Mouse (Mus musculus): ENCODE data around the gene Olfr655. TPM values are rescaled to one million over a fixed set of nuclear protein-coding genes. Genes with fewer than 3 reads are reported as not detected.

Gene Olfr655
- 0.22 TPM in 1 of 2 replicates, not detected in the other for polyA plus RNA-seq (2015; fragmentation: Nextera tagmentation; extraction: Ambion mirVana)

- no peak for ATAC-seq (ENCODE audit: insufficient number of reproducible peaks, insufficient read depth, low FRiP score, low TSS enrichment, low read depth)
- Histone ChIP-seq H3K27ac (no peak within 1 kb of the TSS), H3K4me1 (no peaks in the 10 kb centered on the region), H3K9ac (no peak within 1 kb of the TSS), H3K36me3 (no peaks in the 10 kb centered on the region), H3K9me3 (no peaks in the 10 kb centered on the region), H3K4me3 (no peak within 1 kb of the TSS), H3K27me3 (no peaks in the 10 kb centered on the region), H3K4me2 (no peak within 1 kb of the TSS)
- WGBS: 75% methylated on average over 2 of the region's 2 CpGs
Observed at GRCm38 (mm10) chr7:104601679-104602078, at the start of gene Olfr655. TSS of gene Olfr655 (minus strand) at chr7:104601779.

- Histone ChIP-seq H3K9me3 (no peaks in the 10 kb centered on the region), H3K4me2 (peak within 1 kb of the TSS; percentile 48), H3K36me3 (no peaks in the 10 kb centered on the region), H3K9ac (no peak within 1 kb of the TSS; the same call in 1 of the 2 replicates), H3K4me1 (no peaks in the 10 kb centered on the region), H3K27ac (no peak within 1 kb of the TSS), H3K4me3 (peak within 1 kb of the TSS; percentile 17; the same call in 1 of the 2 replicates), H3K27me3 (no peaks in the 10 kb centered on the region)
- ATAC-seq (ENCODE audit: insufficient number of reproducible peaks, insufficient read depth, low FRiP score, low TSS enrichment, low read depth): 0 out of 2 replicates have a peak, but pooled peaks have one; percentile 32
- 25% methylated on average over 21 of the region's 22 CpGs for WGBS
Observed at GRCm38 (mm10) chr7:104646841-104647482, 45.4 kb upstream of the Olfr655 start, which contains the start of gene Olfr658. TSS of gene Olfr658 (minus strand) at chr7:104647305.

GRCm38 (mm10) chr7:104624494-104624893 is 22.9 kb upstream of the Olfr655 start, which contains the start of gene Olfr657:
TSS of gene Olfr657 (plus strand) at chr7:104624794.
- H3K27me3 ChIP-seq: no peaks in the 10 kb centered on the region
- no peak within 1 kb of the TSS for H3K4me2 ChIP-seq
- no peak within 1 kb of the TSS for H3K9ac ChIP-seq
- no peak within 1 kb of the TSS for H3K27ac ChIP-seq
- H3K9me3 ChIP-seq: no peaks in the 10 kb centered on the region
- H3K4me1 ChIP-seq: no peaks in the 10 kb centered on the region
- no peaks in the 10 kb centered on the region for H3K36me3 ChIP-seq
- H3K4me3 ChIP-seq: no peak within 1 kb of the TSS
- ATAC-seq (ENCODE audit: insufficient number of reproducible peaks, insufficient read depth, low FRiP score, low TSS enrichment, low read depth): no peak

GRCm38 (mm10) chr7:104613655-104614054 is 12.1 kb upstream of the Olfr655 start, which contains the start of gene Olfr656:
TSS of gene Olfr656 (plus strand) at chr7:104613955.
- H3K36me3 ChIP-seq: no peaks in the 10 kb centered on the region
- no peak for ATAC-seq (ENCODE audit: insufficient number of reproducible peaks, insufficient read depth, low FRiP score, low TSS enrichment, low read depth)
- H3K9ac ChIP-seq: no peak within 1 kb of the TSS
- no peak within 1 kb of the TSS for H3K27ac ChIP-seq
- H3K9me3 ChIP-seq: no peaks in the 10 kb centered on the region
- WGBS: 73% methylated on average over 4 of the region's 4 CpGs
- H3K27me3 ChIP-seq: no peaks in the 10 kb centered on the region
- no peak within 1 kb of the TSS for H3K4me3 ChIP-seq
- H3K4me2 ChIP-seq: no peak within 1 kb of the TSS
- H3K4me1 ChIP-seq: no peaks in the 10 kb centered on the region

GRCm38 (mm10) chr7:104604727-104605126 is 3.1 kb upstream of the Olfr655 start:
- Histone ChIP-seq H3K36me3 (no peaks in the 10 kb centered on the region), H3K9me3 (no peaks in the 10 kb centered on the region), H3K27ac (no peak overlapping the region), H3K4me2 (no peak overlapping the region), H3K4me3 (no peak overlapping the region), H3K4me1 (no peaks in the 10 kb centered on the region), H3K9ac (no peak overlapping the region), H3K27me3 (no peaks in the 10 kb centered on the region)
- ATAC-seq (ENCODE audit: insufficient number of reproducible peaks, insufficient read depth, low FRiP score, low TSS enrichment, low read depth): no peak

- no peaks in the 10 kb centered on the region for H3K27me3 ChIP-seq
- 4% methylated on average over 3 of the region's 3 CpGs for WGBS
Observed at GRCm38 (mm10) chr7:104603173-104603572, 1.6 kb upstream of the Olfr655 start.

GRCm38 (mm10) chr7:104588274-104588673 is 13.3 kb downstream of the Olfr655 start:
- Histone ChIP-seq H3K27ac (no peak overlapping the region), H3K27me3 (no peaks in the 10 kb centered on the region), H3K9ac (no peak overlapping the region), H3K4me2 (no peak overlapping the region), H3K4me1 (no peaks in the 10 kb centered on the region), H3K36me3 (no peaks in the 10 kb centered on the region), H3K9me3 (no peaks in the 10 kb centered on the region), H3K4me3 (no peak overlapping the region)
- no peak for ATAC-seq (ENCODE audit: insufficient number of reproducible peaks, insufficient read depth, low FRiP score, low TSS enrichment, low read depth)
- WGBS: 81% methylated on average over 5 of the region's 5 CpGs

More at GRCm38 (mm10) chr7:104603173-104603572, 1.6 kb upstream of the Olfr655 start:
- no peak for ATAC-seq (ENCODE audit: insufficient number of reproducible peaks, insufficient read depth, low FRiP score, low TSS enrichment, low read depth)
- Histone ChIP-seq H3K9ac (no peak overlapping the region), H3K9me3 (no peaks in the 10 kb centered on the region), H3K36me3 (no peaks in the 10 kb centered on the region), H3K4me3 (no peak overlapping the region), H3K27ac (no peak overlapping the region), H3K4me2 (no peak overlapping the region), H3K4me1 (no peaks in the 10 kb centered on the region)

- 84% methylated on average over 4 of the region's 4 CpGs for WGBS
- no peak for ATAC-seq (ENCODE audit: insufficient number of reproducible peaks, insufficient read depth, low FRiP score, low TSS enrichment, low read depth)
- H3K27me3 ChIP-seq: no peaks in the 10 kb centered on the region
Observed at GRCm38 (mm10) chr7:104586725-104587124, 14.9 kb downstream of the Olfr655 start, which contains the start of gene Olfr654. TSS of gene Olfr654 (plus strand) at chr7:104587025.

GRCm38 (mm10) chr7:104581429-104581828 is 20.1 kb downstream of the Olfr655 start:
- Histone ChIP-seq H3K4me1 (no peaks in the 10 kb centered on the region), H3K4me2 (no peak overlapping the region), H3K4me3 (no peak overlapping the region), H3K9ac (no peak overlapping the region), H3K27ac (no peak overlapping the region), H3K27me3 (no peaks in the 10 kb centered on the region), H3K9me3 (no peaks in the 10 kb centered on the region), H3K36me3 (no peaks in the 10 kb centered on the region)
- WGBS: 85% methylated on average over 4 of the region's 4 CpGs
- no peak for ATAC-seq (ENCODE audit: insufficient number of reproducible peaks, insufficient read depth, low FRiP score, low TSS enrichment, low read depth)

More at GRCm38 (mm10) chr7:104586725-104587124, 14.9 kb downstream of the Olfr655 start, which contains the start of gene Olfr654:
- Histone ChIP-seq H3K36me3 (no peaks in the 10 kb centered on the region), H3K4me1 (no peaks in the 10 kb centered on the region), H3K4me2 (no peak within 1 kb of the TSS), H3K9me3 (no peaks in the 10 kb centered on the region), H3K27ac (no peak within 1 kb of the TSS), H3K4me3 (no peak within 1 kb of the TSS), H3K9ac (no peak within 1 kb of the TSS)

GRCm38 (mm10) chr7:104580846-104581245 is 20.7 kb downstream of the Olfr655 start:
- no peaks in the 10 kb centered on the region for H3K27me3 ChIP-seq
- ATAC-seq (ENCODE audit: insufficient number of reproducible peaks, insufficient read depth, low FRiP score, low TSS enrichment, low read depth): no peak
- H3K4me3 ChIP-seq: no peak overlapping the region
- no peak overlapping the region for H3K9ac ChIP-seq
- no peak overlapping the region for H3K4me2 ChIP-seq
- 88% methylated on average over 4 of the region's 4 CpGs for WGBS
- H3K36me3 ChIP-seq: no peaks in the 10 kb centered on the region
- H3K27ac ChIP-seq: no peak overlapping the region
- no peaks in the 10 kb centered on the region for H3K4me1 ChIP-seq
- no peaks in the 10 kb centered on the region for H3K9me3 ChIP-seq

GRCm38 (mm10) chr7:104577014-104577413 is 24.6 kb downstream of the Olfr655 start, which contains the start of gene Olfr653:
TSS of gene Olfr653 (plus strand) at chr7:104577314.
- 76% methylated on average over 2 of the region's 2 CpGs for WGBS
- ATAC-seq (ENCODE audit: insufficient number of reproducible peaks, insufficient read depth, low FRiP score, low TSS enrichment, low read depth): no peak
- Histone ChIP-seq H3K27ac (no peak within 1 kb of the TSS), H3K9me3 (no peaks in the 10 kb centered on the region), H3K27me3 (no peaks in the 10 kb centered on the region), H3K4me2 (no peak within 1 kb of the TSS), H3K36me3 (no peaks in the 10 kb centered on the region), H3K9ac (no peak within 1 kb of the TSS), H3K4me3 (no peak within 1 kb of the TSS), H3K4me1 (no peaks in the 10 kb centered on the region)

GRCm38 (mm10) chr7:104560601-104561000 is 41.0 kb downstream of the Olfr655 start, which contains the start of gene Olfr652:
TSS of gene Olfr652 (plus strand) at chr7:104560901.
- no peak within 1 kb of the TSS for H3K9ac ChIP-seq
- no peaks in the 10 kb centered on the region for H3K4me1 ChIP-seq
- H3K9me3 ChIP-seq: no peaks in the 10 kb centered on the region
- H3K36me3 ChIP-seq: no peaks in the 10 kb centered on the region
- H3K27ac ChIP-seq: no peak within 1 kb of the TSS
- H3K4me3 ChIP-seq: no peak within 1 kb of the TSS
- ATAC-seq (ENCODE audit: insufficient number of reproducible peaks, insufficient read depth, low FRiP score, low TSS enrichment, low read depth): no peak
- H3K4me2 ChIP-seq: no peak within 1 kb of the TSS
- no peaks in the 10 kb centered on the region for H3K27me3 ChIP-seq

Data from embryonic facial prominence, embryonic 13.5 days (tissue).